Mouse (Mus musculus) naive thymus-derived CD4-positive, alpha-beta T cell, adult 2 months (primary cell): ENCODE measurements around the gene Chac2.
A peak's percentile ranks its signal among the peaks of the same experiment; 100 is the strongest.
"Not testable (repeated sequence)": the region's sequence is repeated elsewhere in the genome, so short reads cannot be mapped to it uniquely, and the experiment has no call there.

Experiments used
- DNase-seq: peaks from one replicate; pipeline ENCODE4 v3.0.0-alpha.2; 2011; ENCODE audit warnings: low read depth

Chac2 gene

DNA sequence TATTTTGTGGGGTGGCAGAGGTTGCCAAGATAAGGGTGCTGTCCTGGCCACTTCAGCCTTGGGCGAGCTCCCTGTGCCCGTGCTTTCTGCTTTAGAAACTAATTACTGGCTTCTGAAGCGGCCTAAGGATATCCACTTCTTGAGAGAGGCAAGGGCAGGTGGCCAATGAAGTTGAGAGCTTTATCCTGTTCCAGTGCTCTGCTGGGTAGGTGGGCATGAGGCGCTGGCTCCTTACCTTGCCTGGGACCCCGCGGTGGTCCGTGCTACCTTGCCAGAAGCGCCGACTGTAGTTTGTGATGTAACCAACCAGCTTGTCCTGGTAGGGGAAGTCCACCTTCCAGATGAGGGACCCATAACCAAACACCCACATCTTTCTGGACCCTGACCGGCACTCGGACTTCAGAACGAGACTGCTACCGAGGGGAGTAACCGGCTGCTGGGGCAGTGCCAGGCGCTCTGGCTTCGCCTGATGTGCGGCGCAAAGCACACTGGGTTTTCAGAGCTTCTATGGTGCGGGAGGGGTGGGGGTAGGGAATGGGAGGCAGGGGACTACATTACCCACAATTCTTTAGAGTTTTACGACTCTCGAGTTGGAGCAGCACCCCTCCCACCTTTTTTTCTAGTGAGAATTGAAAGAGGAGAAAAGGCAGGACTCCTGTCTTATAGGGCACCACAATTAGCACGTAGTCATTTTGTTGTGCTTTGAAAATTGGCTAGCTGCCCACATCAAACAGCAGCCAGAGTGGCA is at the start of gene Chac2:
Chac2 (minus strand) TSS at position 474 of the 748 bp plus-strand sequence.
- DNase-seq: peak; percentile 90

DNA sequence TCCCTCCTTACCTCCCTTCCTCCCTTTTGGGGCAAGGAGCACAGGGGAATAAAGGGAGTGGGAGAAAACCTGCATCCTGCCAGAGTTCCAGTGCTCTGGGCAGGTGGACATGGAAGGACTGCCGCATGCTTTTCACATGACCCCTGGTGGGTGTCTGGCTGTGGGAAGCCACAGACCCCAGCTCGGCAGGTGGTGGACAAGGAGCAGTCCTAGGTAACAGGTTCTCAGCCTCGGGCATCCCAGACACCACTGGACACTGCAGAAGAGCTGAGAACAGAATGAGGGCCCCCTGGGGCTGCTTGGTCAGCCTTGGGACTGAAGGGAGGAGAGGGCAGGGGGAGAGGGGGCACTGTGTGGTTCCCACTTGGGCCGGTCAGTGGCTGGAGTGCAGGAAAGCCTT is 48.8 kb upstream of the Chac2 start:
- no peak for DNase-seq

DNA sequence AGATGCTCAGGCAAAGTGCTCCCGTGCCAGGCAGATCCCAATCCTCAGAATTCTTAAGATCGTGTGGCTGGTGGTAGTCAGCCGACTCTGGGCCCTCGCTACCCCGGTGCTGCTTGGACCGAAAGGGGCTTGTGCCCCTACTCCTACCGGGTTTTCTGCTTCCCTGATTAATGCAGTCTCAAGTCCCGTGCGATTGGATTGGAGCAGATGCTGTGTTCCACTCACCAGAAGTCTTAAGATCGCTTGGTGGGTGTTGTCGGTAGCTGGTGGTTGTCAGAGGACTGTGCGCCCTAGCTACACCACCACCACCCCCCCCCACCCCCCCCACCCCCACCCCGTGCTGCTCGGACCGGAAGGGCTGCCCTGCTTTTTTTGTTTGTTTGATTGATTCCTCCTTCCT is 31.3 kb upstream of the Chac2 start:
- not testable (repeated sequence) for DNase-seq

DNA sequence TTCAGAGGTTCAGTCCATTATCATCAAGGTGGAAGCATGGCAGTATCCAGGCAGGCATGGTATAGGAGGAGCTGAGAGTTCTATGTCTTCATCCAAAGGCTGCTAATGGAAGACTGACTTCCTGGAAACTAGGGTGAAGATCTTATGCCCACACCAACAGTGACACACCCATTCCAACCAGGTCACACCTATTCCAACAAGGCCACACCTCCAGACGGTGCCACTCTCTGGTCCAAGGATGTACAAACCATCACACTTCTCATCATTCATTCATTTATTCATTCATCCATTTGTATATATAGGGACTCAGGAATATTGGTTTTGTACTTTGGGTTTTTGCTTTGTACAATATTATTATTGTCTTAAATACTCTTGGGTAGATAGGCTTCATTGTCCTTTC is 23.5 kb upstream of the Chac2 start:
- not testable (repeated sequence) for DNase-seq

DNA sequence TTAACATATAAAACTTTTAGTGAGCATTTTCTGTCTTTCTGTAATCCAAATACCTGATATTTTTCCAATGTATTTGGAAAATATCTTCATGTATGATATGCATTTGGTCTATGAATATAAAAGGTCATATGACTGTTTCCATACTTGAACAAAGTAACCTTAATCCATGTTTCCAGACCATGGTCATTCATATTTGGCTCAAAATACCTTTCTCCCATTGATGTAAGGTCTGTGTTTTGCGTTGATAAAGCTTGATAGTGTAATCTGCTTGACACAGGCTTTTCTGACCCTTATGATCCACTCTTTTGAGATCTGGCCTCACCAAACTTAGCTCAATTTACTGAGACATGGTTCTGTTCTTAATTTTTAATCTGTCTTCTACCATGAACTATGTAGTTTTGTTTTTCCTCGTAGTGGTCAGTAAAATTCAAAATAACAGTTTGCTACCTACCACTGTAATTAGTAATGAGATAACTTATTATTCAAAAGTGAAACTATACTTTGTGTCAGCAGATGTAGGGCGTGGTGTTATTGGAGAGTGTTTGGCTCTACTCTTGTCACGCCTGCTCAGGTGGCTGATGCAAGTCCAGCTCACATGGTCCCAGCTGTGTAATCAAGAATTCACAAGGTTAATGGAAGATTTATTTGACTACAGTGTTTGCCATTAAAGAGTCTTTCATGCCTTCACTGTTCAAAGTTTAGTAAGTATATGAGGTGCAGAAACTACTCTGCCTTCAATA is 15.2 kb upstream of the Chac2 start:
- no peak for DNase-seq

DNA sequence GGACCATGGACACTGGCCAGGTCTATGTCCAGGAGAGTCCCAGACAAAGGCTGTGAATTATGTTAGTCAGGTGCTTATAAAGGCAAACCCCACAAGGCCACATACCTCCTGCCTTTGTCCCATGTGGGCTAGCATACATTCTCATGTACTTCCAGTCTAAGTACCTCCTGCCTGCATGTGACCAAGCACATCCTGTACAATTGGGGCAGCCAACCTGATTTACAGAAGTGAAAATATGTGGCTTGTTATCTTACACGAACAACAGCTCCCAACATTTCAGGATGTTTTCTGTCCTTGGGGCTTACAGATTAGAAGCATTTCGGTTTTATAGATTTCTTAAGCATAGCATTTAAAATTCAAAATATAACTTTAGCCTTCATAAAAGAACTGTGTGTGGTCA is 13.9 kb upstream of the Chac2 start:
- no peak for DNase-seq

DNA sequence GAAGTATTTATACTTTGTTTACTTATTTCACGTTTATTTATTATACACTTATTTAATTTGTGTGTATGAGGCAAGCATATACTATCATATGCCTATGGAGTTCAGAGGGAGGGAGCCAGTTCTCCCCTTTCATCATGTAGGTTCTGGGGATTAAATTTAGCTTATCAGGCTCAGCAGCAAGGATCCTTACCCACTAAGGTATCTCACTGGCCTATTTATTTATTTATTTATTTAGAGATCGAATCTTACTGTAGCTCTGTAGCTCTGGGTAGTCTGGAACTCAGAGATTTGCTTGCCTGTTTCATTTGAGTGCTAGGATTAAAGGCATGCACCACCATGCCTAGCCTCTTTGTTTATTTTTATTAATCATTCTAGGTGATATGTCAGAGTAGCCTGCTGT is 12.6 kb upstream of the Chac2 start:
- DNase-seq: no peak

DNA sequence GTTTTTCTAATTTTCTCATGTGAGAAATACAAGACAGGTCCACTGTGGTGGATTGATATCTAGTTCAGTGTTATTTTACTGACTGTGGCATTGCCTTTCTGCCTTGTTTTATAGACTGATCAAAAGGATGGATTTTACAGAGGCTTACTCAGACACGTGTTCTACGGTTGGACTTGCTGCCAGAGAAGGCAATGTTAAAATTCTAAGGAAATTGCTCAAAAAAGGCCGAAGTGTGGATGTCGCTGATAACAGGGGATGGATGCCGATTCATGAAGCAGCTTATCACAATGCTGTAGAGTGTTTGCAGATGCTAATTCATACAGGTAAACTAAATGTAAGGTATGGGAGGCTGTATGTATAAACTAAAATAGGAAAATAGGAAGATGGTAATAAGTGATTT is 12.0 kb upstream of the Chac2 start:
- no peak for DNase-seq

DNA sequence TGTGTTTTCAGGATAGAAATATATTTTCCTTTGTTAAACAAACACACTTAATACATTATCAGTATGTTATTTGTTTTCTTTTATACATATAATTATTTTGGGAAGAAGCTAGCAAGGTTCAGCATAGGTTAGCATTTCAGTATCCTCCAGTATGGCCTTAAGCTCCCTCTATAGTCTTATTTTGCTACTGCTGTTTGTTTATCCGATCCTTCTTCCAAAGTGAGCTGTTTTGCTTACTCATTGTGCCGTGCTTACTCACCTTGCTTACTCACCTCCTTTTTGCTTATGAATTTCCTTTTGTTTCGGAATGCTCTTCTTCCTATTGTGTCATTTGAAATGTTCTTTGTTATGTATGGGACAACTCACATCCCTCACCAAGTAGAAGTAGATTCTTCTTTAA is 10.5 kb upstream of the Chac2 start:
- no peak for DNase-seq

DNA sequence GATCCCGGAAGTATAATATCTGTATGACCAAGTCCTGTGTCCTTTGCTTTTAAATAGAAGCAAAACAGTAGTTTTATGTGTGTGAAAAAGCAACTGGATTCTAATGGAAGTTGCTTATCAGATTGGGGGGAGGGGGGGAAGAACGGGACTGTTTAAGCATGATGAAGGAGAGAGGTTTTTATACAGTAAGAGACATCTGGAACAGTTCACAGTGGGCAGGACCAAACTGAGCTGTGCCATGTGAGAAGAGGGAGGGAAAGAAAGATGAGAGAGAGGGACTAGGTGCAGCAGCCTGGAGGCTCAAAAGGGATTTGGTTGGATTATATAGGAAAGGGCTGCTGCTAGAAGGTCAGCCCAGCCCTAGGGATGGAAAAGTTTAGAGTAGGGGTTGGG is 471 bp upstream of the Chac2 start:
- no peak for DNase-seq

DNA sequence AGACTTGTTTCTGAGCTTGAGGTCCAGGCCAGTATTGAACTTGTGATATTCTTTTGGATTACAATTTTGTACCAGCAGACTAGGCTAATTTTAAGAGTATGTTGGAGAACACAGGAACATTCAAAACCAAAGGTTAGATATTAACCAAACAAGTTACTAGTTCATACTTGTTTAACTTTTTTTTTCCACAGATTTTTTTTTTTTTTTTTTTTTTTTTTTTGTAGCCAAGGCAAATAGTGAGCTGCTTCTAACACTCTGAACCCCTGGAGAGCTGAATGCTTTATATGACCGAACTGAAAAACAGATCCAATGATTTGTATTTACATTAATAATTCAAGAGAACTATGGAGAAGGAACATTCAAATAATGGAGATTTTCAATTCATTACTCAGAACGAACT is 913 bp downstream of the Chac2 start:
- no peak for DNase-seq

DNA sequence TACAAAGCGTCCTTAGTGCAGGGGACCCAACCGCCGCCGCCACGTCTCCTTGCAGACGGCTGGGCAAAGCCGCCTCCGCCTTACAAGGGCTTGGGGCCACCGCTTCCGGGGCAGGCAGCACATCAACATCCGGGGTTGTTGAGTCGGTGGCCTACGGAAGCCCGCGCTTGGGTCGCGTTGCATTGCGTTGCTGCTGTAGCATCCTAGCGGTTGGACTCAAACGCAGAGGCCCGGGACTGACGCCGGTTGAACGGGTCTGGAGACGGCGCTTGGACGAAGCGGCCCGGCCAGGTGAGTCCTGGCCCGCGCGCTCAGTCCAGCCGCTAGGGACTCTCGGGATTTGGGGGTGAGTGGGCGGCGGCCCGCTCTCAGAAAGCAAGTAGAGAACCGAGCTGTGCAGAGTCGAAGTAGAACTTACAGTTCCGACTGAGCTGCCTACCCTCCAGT is 31.8 kb downstream of the Chac2 start, which contains the start of gene Erlec1:
Erlec1 (minus strand) TSS at position 57 of the 447 bp plus-strand sequence.
- peak; percentile 92 for DNase-seq

DNA sequence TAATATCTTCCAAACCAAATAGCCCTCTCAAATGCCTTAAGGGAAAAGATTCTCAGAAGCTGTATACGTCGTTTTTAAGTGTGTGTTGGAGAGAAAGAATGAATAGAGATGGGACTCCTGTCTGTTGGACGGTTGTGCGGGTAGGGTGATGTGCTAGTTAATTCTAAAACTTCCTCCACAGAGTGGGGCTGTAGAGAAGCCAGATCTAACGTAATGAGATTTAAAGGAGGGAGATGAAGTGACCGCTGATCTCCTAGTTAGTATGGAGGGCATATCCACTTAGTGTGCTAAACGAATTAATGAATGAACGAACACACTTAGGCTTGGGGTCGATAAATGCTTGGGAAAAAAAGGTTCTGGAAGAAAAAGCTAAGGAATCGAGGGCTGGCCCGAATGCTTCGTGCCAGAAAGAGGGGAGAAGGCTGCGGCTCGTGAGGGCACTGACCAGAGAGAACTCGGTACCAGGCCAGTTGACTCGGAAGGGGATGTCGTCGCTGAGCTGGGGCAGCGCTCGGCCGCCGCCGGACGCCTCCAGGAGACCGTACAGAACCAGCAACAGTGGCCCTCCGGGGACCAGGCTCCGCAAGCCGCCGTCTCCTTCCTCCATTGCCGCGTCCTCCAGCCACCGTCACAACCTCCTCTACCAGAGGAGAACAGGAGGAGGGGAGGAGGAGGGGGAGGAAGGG is 32.5 kb downstream of the Chac2 start:
- DNase-seq: peak; percentile 53

DNA sequence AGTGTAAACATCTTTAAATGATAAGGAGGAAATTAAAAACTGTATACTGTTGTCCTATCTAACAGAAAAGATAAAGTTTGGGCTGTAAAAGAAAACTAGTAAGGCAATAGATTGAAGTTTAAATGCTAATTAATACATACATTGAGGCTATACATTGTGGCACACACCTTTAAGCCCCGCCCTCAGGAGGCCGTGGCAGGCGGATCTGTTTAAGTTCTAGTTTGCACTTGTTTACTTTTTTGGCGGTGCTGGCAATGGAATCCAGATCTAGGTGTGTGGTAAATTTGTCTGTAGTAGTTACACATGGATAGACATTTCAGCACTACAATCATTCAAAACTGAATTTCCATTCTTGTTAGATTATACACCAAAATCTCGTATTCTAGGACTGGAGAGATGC is 33.3 kb downstream of the Chac2 start:
- no peak for DNase-seq

DNA sequence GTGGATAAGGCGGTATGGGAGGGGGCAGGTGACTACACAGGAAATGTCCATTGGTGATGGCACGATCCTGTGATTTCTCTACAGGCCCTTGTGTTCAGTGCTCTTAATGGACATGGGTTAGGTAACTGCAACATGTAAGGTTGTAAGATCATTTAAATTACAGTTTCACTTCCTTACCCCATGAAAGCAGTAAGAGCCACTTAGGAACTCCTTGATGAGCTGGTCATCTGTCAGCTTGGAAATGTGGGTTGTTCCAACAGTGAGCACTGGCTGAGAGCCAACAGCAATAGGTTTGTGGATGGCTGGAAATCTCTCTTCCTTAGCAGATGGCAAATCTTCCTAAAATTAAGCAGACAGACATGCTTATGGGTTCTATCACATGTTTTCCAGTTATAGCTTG is 42.6 kb downstream of the Chac2 start:
- DNase-seq: no peak

DNA sequence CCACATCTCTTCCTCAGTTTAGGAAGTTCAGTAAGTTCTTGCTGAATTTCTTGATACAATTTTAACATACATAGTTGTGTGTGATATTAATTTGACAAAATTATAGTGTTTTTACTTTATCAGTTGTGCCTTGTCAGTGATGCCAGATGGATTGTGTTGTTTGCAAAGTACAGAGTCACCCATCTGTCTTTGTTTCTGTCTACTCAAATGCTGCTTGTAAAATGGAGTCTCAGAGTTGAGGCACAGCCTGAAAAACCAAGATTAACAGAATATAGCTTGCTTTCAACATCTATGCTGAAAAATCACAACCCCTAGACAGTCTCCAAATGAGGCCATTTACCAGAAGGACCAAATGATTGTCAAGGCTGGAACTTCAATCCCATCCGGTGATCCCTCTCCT is 57.7 kb downstream of the Chac2 start:
- no peak for DNase-seq

DNA sequence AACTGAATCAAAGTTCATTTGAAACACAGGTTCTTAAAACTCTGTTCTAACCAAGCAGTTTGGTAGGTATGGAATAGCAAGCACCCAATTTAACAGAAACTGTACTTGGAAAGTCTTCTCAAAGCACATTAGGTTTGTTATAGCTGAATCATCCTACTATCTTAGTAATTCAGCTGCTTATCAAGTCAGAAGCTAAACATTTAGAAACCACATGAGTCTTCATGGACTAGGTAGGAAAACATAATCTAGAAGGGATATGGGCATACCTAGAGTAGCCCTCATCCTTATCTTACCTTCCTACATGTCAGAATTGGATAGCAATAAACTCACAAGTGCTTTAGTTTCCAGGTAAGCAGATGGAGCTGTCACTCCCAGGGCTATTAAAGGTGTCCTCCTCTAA is 58.1 kb downstream of the Chac2 start:
- DNase-seq: no peak
